Mouse (Mus musculus): ENCODE results near the gene Cwc15. TPM values are rescaled to one million over a fixed set of nuclear protein-coding genes. Genes with fewer than 3 reads are reported as not detected.

The Cwc15 gene
- polyA plus RNA-seq, 1 experiment from 2014 or later = 145 TPM

- Histone ChIP-seq H3K4me2 (ENCODE audit: low read length) (no peak overlapping the region), H3K9me3 (replicated peaks; ENCODE audit: control insufficient read depth, low read length, poor library complexity, severe bottlenecking) (no peaks in the 10 kb centered on the region), H3K27ac (ENCODE audit: low read length) (no peak overlapping the region), H3K9ac (ENCODE audit: low read depth, low read length) (no peak overlapping the region), H3K4me1 (ENCODE audit: control insufficient read depth, insufficient read depth, low read length) (no peaks in the 10 kb centered on the region), H3K27me3 (ENCODE audit: control insufficient read depth, insufficient read depth, low read depth, low read length) (no peaks in the 10 kb centered on the region), H3K4me3 (ENCODE audit: low read depth, low read length) (no peak overlapping the region), H3K36me3 (ENCODE audit: control insufficient read depth, insufficient read depth, low read length) (peaks cover 13% of the 10 kb centered on the region)
- no peak for ATAC-seq
- WGBS = 64% methylated on average over 9 of the region's 9 CpGs
Measured at GRCm38 (mm10) chr9:14544034-14544757, 43.8 kb downstream of the Cwc15 start.

GRCm38 (mm10) chr9:14547584-14548365 is 47.4 kb downstream of the Cwc15 start:
- ATAC-seq = no peak
- H3K36me3 ChIP-seq (ENCODE audit: control insufficient read depth, insufficient read depth, low read length) = peaks cover 17% of the 10 kb centered on the region
- no peak overlapping the region for H3K4me3 ChIP-seq (ENCODE audit: low read depth, low read length)
- H3K9me3 ChIP-seq (replicated peaks; ENCODE audit: control insufficient read depth, low read length, poor library complexity, severe bottlenecking) = no peaks in the 10 kb centered on the region
- 88% methylated on average over 12 of the region's 12 CpGs for WGBS
- H3K27me3 ChIP-seq (ENCODE audit: control insufficient read depth, insufficient read depth, low read depth, low read length) = no peaks in the 10 kb centered on the region
- no peak overlapping the region for H3K9ac ChIP-seq (ENCODE audit: low read depth, low read length)
- no peaks in the 10 kb centered on the region for H3K4me1 ChIP-seq (ENCODE audit: control insufficient read depth, insufficient read depth, low read length)
- no peak overlapping the region for H3K4me2 ChIP-seq (ENCODE audit: low read length)
- no peak overlapping the region for H3K27ac ChIP-seq (ENCODE audit: low read length)

- Histone ChIP-seq H3K9me3 (replicated peaks; ENCODE audit: control insufficient read depth, low read length, poor library complexity, severe bottlenecking) (no peaks in the 10 kb centered on the region), H3K4me1 (ENCODE audit: control insufficient read depth, insufficient read depth, low read length) (no peaks in the 10 kb centered on the region), H3K4me2 (ENCODE audit: low read length) (no peak overlapping the region), H3K9ac (ENCODE audit: low read depth, low read length) (no peak overlapping the region), H3K27me3 (ENCODE audit: control insufficient read depth, insufficient read depth, low read depth, low read length) (no peaks in the 10 kb centered on the region), H3K27ac (ENCODE audit: low read length) (no peak overlapping the region), H3K36me3 (ENCODE audit: control insufficient read depth, insufficient read depth, low read length) (peaks cover 15% of the 10 kb centered on the region), H3K4me3 (ENCODE audit: low read depth, low read length) (no peak overlapping the region)
- ATAC-seq = no peak
- 84% methylated on average over 11 of the region's 11 CpGs for WGBS
Measured at GRCm38 (mm10) chr9:14548366-14548761, 47.9 kb downstream of the Cwc15 start.

GRCm38 (mm10) chr9:14558332-14558731 is 57.9 kb downstream of the Cwc15 start:
- Histone ChIP-seq H3K9ac (ENCODE audit: low read depth, low read length) (no peak overlapping the region), H3K4me1 (ENCODE audit: control insufficient read depth, insufficient read depth, low read length) (no peaks in the 10 kb centered on the region), H3K36me3 (ENCODE audit: control insufficient read depth, insufficient read depth, low read length) (peaks cover 14% of the 10 kb centered on the region), H3K4me2 (ENCODE audit: low read length) (no peak overlapping the region), H3K27ac (ENCODE audit: low read length) (no peak overlapping the region), H3K4me3 (ENCODE audit: low read depth, low read length) (no peak overlapping the region), H3K27me3 (ENCODE audit: control insufficient read depth, insufficient read depth, low read depth, low read length) (no peaks in the 10 kb centered on the region), H3K9me3 (replicated peaks; ENCODE audit: control insufficient read depth, low read length, poor library complexity, severe bottlenecking) (no peaks in the 10 kb centered on the region)
- 93% methylated on average over 10 of the region's 10 CpGs for WGBS
- ATAC-seq = no peak

- peaks cover 15% of the 10 kb centered on the region for H3K36me3 ChIP-seq (ENCODE audit: control insufficient read depth, insufficient read depth, low read length)
Measured at GRCm38 (mm10) chr9:14559430-14559829, 59.0 kb downstream of the Cwc15 start.

GRCm38 (mm10) chr9:14559996-14560395 is 59.6 kb downstream of the Cwc15 start:
- peaks cover 15% of the 10 kb centered on the region for H3K36me3 ChIP-seq (ENCODE audit: control insufficient read depth, insufficient read depth, low read length)
- no peak overlapping the region for H3K27ac ChIP-seq (ENCODE audit: low read length)
- 93% methylated on average over 9 of the region's 9 CpGs for WGBS
- H3K4me2 ChIP-seq (ENCODE audit: low read length) = no peak overlapping the region
- no peaks in the 10 kb centered on the region for H3K9me3 ChIP-seq (replicated peaks; ENCODE audit: control insufficient read depth, low read length, poor library complexity, severe bottlenecking)
- no peak for ATAC-seq
- H3K4me3 ChIP-seq (ENCODE audit: low read depth, low read length) = no peak overlapping the region
- H3K27me3 ChIP-seq (ENCODE audit: control insufficient read depth, insufficient read depth, low read depth, low read length) = no peaks in the 10 kb centered on the region
- no peaks in the 10 kb centered on the region for H3K4me1 ChIP-seq (ENCODE audit: control insufficient read depth, insufficient read depth, low read length)
- no peak overlapping the region for H3K9ac ChIP-seq (ENCODE audit: low read depth, low read length)

More at GRCm38 (mm10) chr9:14559430-14559829, 59.0 kb downstream of the Cwc15 start:
- Histone ChIP-seq H3K9me3 (replicated peaks; ENCODE audit: control insufficient read depth, low read length, poor library complexity, severe bottlenecking) (no peaks in the 10 kb centered on the region), H3K9ac (ENCODE audit: low read depth, low read length) (no peak overlapping the region), H3K27ac (ENCODE audit: low read length) (no peak overlapping the region), H3K4me1 (ENCODE audit: control insufficient read depth, insufficient read depth, low read length) (no peaks in the 10 kb centered on the region), H3K4me2 (ENCODE audit: low read length) (no peak overlapping the region), H3K27me3 (ENCODE audit: control insufficient read depth, insufficient read depth, low read depth, low read length) (no peaks in the 10 kb centered on the region), H3K4me3 (ENCODE audit: low read depth, low read length) (no peak overlapping the region)
- ATAC-seq = no peak
- 85% methylated on average over 10 of the region's 10 CpGs for WGBS

Other genes starting within 250 kb of the Cwc15 start
- gene Sesn3, start 225.6 kb upstream of the Cwc15 start, polyA plus RNA-seq (2015; fragmentation: Nextera tagmentation; extraction: Ambion mirVana) = 13.6 and 16.1 TPM in 2 replicates
- gene Endod1, start 119.1 kb upstream of the Cwc15 start, polyA plus RNA-seq (2015; fragmentation: Nextera tagmentation; extraction: Ambion mirVana) = 27.1 and 36.7 TPM in 2 replicates
- 0.63 and 1.3 TPM in 2 replicates for gene Kdm4d, start 135 bp upstream of the Cwc15 start, polyA plus RNA-seq (2015; fragmentation: Nextera tagmentation; extraction: Ambion mirVana)
- gene Amotl1, start 144.4 kb downstream of the Cwc15 start, polyA plus RNA-seq (2015; fragmentation: Nextera tagmentation; extraction: Ambion mirVana) = 8.3 and 9.1 TPM in 2 replicates
- 0.30 and 0.34 TPM in 2 replicates for gene Piwil4, start 240.1 kb downstream of the Cwc15 start, polyA plus RNA-seq (2015; fragmentation: Nextera tagmentation; extraction: Ambion mirVana)

Data from midbrain, embryonic 16.5 days (tissue).